Mouse (Mus musculus): ENCODE data around the gene Gm10217. TPM values are rescaled to one million over a fixed set of nuclear protein-coding genes. Genes with fewer than 3 reads are reported as not detected.

The Gm10217 gene
- total RNA-seq (2023): not detected

GRCm38 (mm10) chr8:9863951-9864350 lies at the start of gene Gm10217:
Gm10217 (plus strand) TSS chr8:9864251.

Other genes starting within 250 kb of the Gm10217 start
- gene Fam155a, start 93.1 kb upstream of the Gm10217 start, total RNA-seq (2023): not detected
- 10 to 100 TPM in 1 of 2 experiments, 1 to 10 TPM in 1; 9.8 to 12.5 TPM for gene Lig4, start 113.4 kb downstream of the Gm10217 start, total RNA-seq (2023)
- gene Abhd13, start 113.5 kb downstream of the Gm10217 start, total RNA-seq (2023): 10 to 100 TPM; 18.5 to 20.1 TPM
- gene Tnfsf13b, start 142.2 kb downstream of the Gm10217 start, total RNA-seq (2023): 1 to 10 TPM; 1.0 to 1.5 TPM

Data from B cell, adult 67 days (primary cell).